Comparison of ENCODE assay signal across 22 mouse cellular contexts in the genomic region with DNA sequence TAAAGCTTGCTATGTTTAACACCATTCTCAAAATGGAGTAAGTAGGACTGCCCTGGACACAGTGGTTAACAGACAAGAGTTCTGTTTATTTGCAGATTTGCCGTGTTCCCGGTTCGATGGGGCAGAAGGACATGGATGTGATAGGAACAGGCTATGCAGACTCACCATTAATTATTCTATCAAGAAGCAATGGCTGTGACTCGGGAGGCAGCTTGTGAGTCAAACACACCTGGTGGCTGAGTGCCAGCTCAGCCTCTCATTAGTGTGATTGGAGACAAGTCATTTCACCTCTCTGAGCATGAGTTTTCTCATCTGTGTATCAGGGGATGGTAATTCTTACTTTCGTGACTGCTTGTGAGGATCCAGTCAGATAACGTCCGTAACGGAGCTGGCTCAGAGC.
DNase-seq lines count a peak whose midpoint lies in the region; ATAC-seq and TF ChIP-seq lines count a peak whose summit lies in the region.
"Had no signal": no experiment of that assay in that cellular context is flagged by ENCODE, and none has a peak within 500 bp of the region (broad histone marks: within the 10 kb centered on the region; RNA-seq: fewer than 3 reads in every experiment).

No protein-coding gene starts in this region.

- ATAC-seq in embryonic facial prominence, embryonic 14.5 days (ENCODE audit: low read depth) = no peak
- ATAC-seq in hindbrain, postnatal 0 days = no peak
- no peak for ATAC-seq in hindbrain, embryonic 12.5 days (ENCODE audit: low FRiP score)
- no peak for ATAC-seq in liver, postnatal 0 days
- ATAC-seq: activated CD4-positive, CD25-positive, alpha-beta regulatory T cell, adult 4 months; CD4-positive, CD25-positive, alpha-beta regulatory T cell, adult 4 months; forebrain, embryonic 13.5 days; forebrain, embryonic 15.5 days; forebrain, postnatal 0 days; Patski had no signal

- no peaks in the 10 kb centered on the region for H3K4me1 ChIP-seq in embryonic facial prominence, embryonic 14.5 days (ENCODE audit: control insufficient read depth, insufficient read depth, low read length)
- H3K4me1 ChIP-seq in embryonic facial prominence, embryonic 10.5 days = no peaks in the 10 kb centered on the region
- no peaks in the 10 kb centered on the region for H3K4me1 ChIP-seq in hindbrain, postnatal 0 days (ENCODE audit: insufficient read depth, low read length)
- no peaks in the 10 kb centered on the region for H3K4me1 ChIP-seq in hindbrain, embryonic 12.5 days
- H3K4me1 ChIP-seq in liver, postnatal 0 days (ENCODE audit: insufficient read depth) = no peaks in the 10 kb centered on the region
- H3K4me1 ChIP-seq: embryonic facial prominence, embryonic 13.5 days; forebrain, embryonic 13.5 days; forebrain, embryonic 15.5 days had no signal

- no peak overlapping the region for H3K4me3 ChIP-seq in embryonic facial prominence, embryonic 14.5 days (ENCODE audit: low read depth, low read length)
- no peak overlapping the region for H3K4me3 ChIP-seq in embryonic facial prominence, embryonic 10.5 days
- no peak overlapping the region for H3K4me3 ChIP-seq in hindbrain, postnatal 0 days (ENCODE audit: low read length)
- no peak overlapping the region for H3K4me3 ChIP-seq in hindbrain, embryonic 12.5 days
- no peak overlapping the region for H3K4me3 ChIP-seq in liver, postnatal 0 days (ENCODE audit: low read depth, low read length)
- H3K4me3 ChIP-seq: embryonic facial prominence, embryonic 13.5 days; forebrain, embryonic 13.5 days; forebrain, embryonic 15.5 days had no signal

- DNase-seq in embryonic facial prominence, embryonic 14.5 days (ENCODE audit: low spot score) = peak; percentile 34
- no peak for DNase-seq in embryonic facial prominence, embryonic 10.5 days (ENCODE audit: low spot score)
- peak; percentile 31 for DNase-seq in hindbrain, postnatal 0 days (ENCODE audit: low spot score)
- peak; percentile 42 for DNase-seq in retina, embryonic 14.5 days (ENCODE audit: low spot score)
- no peak for DNase-seq in liver, postnatal 0 days
- DNase-seq: adrenal gland, adult 8-10 months; adrenal gland, postnatal 14 days; adrenal gland, postnatal 36 days; B cell, adult 2 months; cerebellum, adult 11-12 months; cerebellum, adult 2 months; cerebellum, adult 9-10 months; cerebellum, postnatal 25 days; forebrain, postnatal 0 days had no signal

- 90% methylated on average over 8 of the region's 8 CpGs for WGBS in embryonic facial prominence, embryonic 14.5 days
- 95% methylated on average over 8 of the region's 8 CpGs for WGBS in embryonic facial prominence, embryonic 10.5 days
- WGBS in hindbrain, postnatal 0 days = 78% methylated on average over 8 of the region's 8 CpGs
- 94% methylated on average over 8 of the region's 8 CpGs for WGBS in hindbrain, embryonic 12.5 days
- 79% methylated on average over 8 of the region's 8 CpGs for WGBS in liver, postnatal 0 days (ENCODE audit: insufficient replicate concordance)

- no peaks in the 10 kb centered on the region for H3K9me3 ChIP-seq in embryonic facial prominence, embryonic 14.5 days (ENCODE audit: control insufficient read depth, low read length)
- H3K9me3 ChIP-seq in embryonic facial prominence, embryonic 10.5 days = no peaks in the 10 kb centered on the region
- no peaks in the 10 kb centered on the region for H3K9me3 ChIP-seq in hindbrain, postnatal 0 days (ENCODE audit: low read length)
- H3K9me3 ChIP-seq in hindbrain, embryonic 12.5 days (replicated peaks) = no peaks in the 10 kb centered on the region
- H3K9me3 ChIP-seq in liver, postnatal 0 days (ENCODE audit: low read length) = no peaks in the 10 kb centered on the region
- H3K9me3 ChIP-seq: embryonic facial prominence, embryonic 13.5 days; forebrain, embryonic 13.5 days; forebrain, embryonic 15.5 days; G1E had no signal

- no peaks in the 10 kb centered on the region for H3K36me3 ChIP-seq in embryonic facial prominence, embryonic 14.5 days (ENCODE audit: control insufficient read depth, insufficient read depth, low read length)
- no peaks in the 10 kb centered on the region for H3K36me3 ChIP-seq in embryonic facial prominence, embryonic 10.5 days (replicated peaks)
- no peaks in the 10 kb centered on the region for H3K36me3 ChIP-seq in hindbrain, postnatal 0 days (ENCODE audit: insufficient read depth, low read length)
- H3K36me3 ChIP-seq in hindbrain, embryonic 12.5 days = no peaks in the 10 kb centered on the region
- H3K36me3 ChIP-seq in liver, postnatal 0 days (replicated peaks; ENCODE audit: insufficient read depth, low read length) = no peaks in the 10 kb centered on the region
- H3K36me3 ChIP-seq: embryonic facial prominence, embryonic 13.5 days; forebrain, embryonic 15.5 days; G1E had no signal

- no peak overlapping the region for H3K9ac ChIP-seq in embryonic facial prominence, embryonic 14.5 days (ENCODE audit: low read depth, low read length)
- no peak overlapping the region for H3K9ac ChIP-seq in hindbrain, postnatal 0 days (replicated peaks; ENCODE audit: low read length)
- no peak overlapping the region for H3K9ac ChIP-seq in hindbrain, embryonic 12.5 days
- no peak overlapping the region for H3K9ac ChIP-seq in liver, postnatal 0 days (replicated peaks)
- H3K9ac ChIP-seq: embryonic facial prominence, embryonic 13.5 days; forebrain, embryonic 13.5 days; forebrain, embryonic 15.5 days; forebrain, postnatal 0 days had no signal

- no peak overlapping the region for H3K27ac ChIP-seq in embryonic facial prominence, embryonic 14.5 days (replicated peaks; ENCODE audit: low read depth, low read length)
- H3K27ac ChIP-seq in embryonic facial prominence, embryonic 10.5 days (replicated peaks) = no peak overlapping the region
- no peak overlapping the region for H3K27ac ChIP-seq in hindbrain, postnatal 0 days
- no peak overlapping the region for H3K27ac ChIP-seq in hindbrain, embryonic 12.5 days
- no peak overlapping the region for H3K27ac ChIP-seq in liver, postnatal 0 days (ENCODE audit: low read depth)
- H3K27ac ChIP-seq: embryonic facial prominence, embryonic 13.5 days; forebrain, embryonic 13.5 days; forebrain, embryonic 15.5 days had no signal

- H3K4me2 ChIP-seq in embryonic facial prominence, embryonic 14.5 days (ENCODE audit: low read depth, low read length) = no peak overlapping the region
- H3K4me2 ChIP-seq in hindbrain, postnatal 0 days (ENCODE audit: low read depth, low read length) = no peak overlapping the region
- H3K4me2 ChIP-seq in hindbrain, embryonic 12.5 days (replicated peaks) = no peak overlapping the region
- no peak overlapping the region for H3K4me2 ChIP-seq in liver, postnatal 0 days (ENCODE audit: low read depth, low read length)
- H3K4me2 ChIP-seq: embryonic facial prominence, embryonic 13.5 days; forebrain, embryonic 13.5 days; forebrain, embryonic 15.5 days had no signal

- no peak for TF ChIP-seq EP300 in liver, postnatal 0 days (IDR thresholded peaks at IDR 0.05; ENCODE audit: low read depth)

- no peak for TF ChIP-seq CTCF in hindbrain, postnatal 0 days (IDR thresholded peaks at IDR 0.05; ENCODE audit: low read depth)
- no peak for TF ChIP-seq CTCF in liver, postnatal 0 days (IDR thresholded peaks at IDR 0.05; ENCODE audit: low read depth)

- no peaks in the 10 kb centered on the region for H3K27me3 ChIP-seq in embryonic facial prominence, embryonic 14.5 days (replicated peaks; ENCODE audit: control insufficient read depth, insufficient read depth, low read length)
- no peaks in the 10 kb centered on the region for H3K27me3 ChIP-seq in embryonic facial prominence, embryonic 10.5 days (replicated peaks; ENCODE audit: low read depth, poor library complexity, severe bottlenecking)
- no peaks in the 10 kb centered on the region for H3K27me3 ChIP-seq in hindbrain, postnatal 0 days (ENCODE audit: insufficient read depth, low read length)
- H3K27me3 ChIP-seq in hindbrain, embryonic 12.5 days = no peaks in the 10 kb centered on the region
- no peaks in the 10 kb centered on the region for H3K27me3 ChIP-seq in liver, postnatal 0 days (ENCODE audit: insufficient read depth, low read length)
- H3K27me3 ChIP-seq: embryonic facial prominence, embryonic 13.5 days; forebrain, embryonic 13.5 days; forebrain, embryonic 15.5 days; Patski had no signal

Comparison
In these comparisons a context has a peak if more than half of its experiments do, and no peak if none do; other contexts are left out.
1. DNase-seq: peak in embryonic facial prominence, embryonic 14.5 days (single experiment), hindbrain, postnatal 0 days (single experiment) and retina, embryonic 14.5 days (single experiment); none in embryonic facial prominence, embryonic 10.5 days (single experiment) and liver, postnatal 0 days (single experiment).